Mouse (Mus musculus) forebrain, embryonic 14.5 days (tissue): ENCODE measurements at regions not wholly inside any gene's neighbourhood (a gene's known extent, or its start where the extent isn't known, plus 50 kb on each side); places are given as distances from the start of the nearest gene placed in this dataset.

Experiments used
- ATAC-seq: fragments of 200-750 bp; cut with Nextera tagmentation; 2 replicates; pipeline ENCODE4 v1.8.0; 2017; ENCODE audit warnings: mild to moderate bottlenecking, moderate library complexity
- DNase-seq: peaks from one replicate; pipeline ENCODE4 v3.0.0-alpha.2; 2015; ENCODE audit warnings: low spot score
- H3K27ac ChIP-seq: fragments of 300-500 bp; sonication (generic); 2 replicates; pipeline ENCODE4 v1.5.1; 2014; ENCODE audit warnings: low read depth, mild to moderate bottlenecking, control low read depth, low read length, moderate library complexity
- H3K27me3 ChIP-seq: fragments of 300-500 bp; sonication (generic); replicated peaks from 2 replicates; pipeline ENCODE4 v1.6.1; 2014; ENCODE audit warnings: low read length, control low read depth, mixed read lengths; ENCODE audit not compliant: control insufficient read depth, insufficient read depth
- H3K36me3 ChIP-seq: fragments of 300-500 bp; sonication (generic); 2 replicates; pipeline ENCODE4 v1.6.1; 2014; ENCODE audit warnings: low read length, control low read depth; ENCODE audit not compliant: control insufficient read depth, insufficient read depth
- H3K4me1 ChIP-seq: fragments of 300-500 bp; sonication (generic); 2 replicates; pipeline ENCODE4 v1.6.1; 2014; ENCODE audit warnings: antibody characterized with exemption, low read length, control low read depth; ENCODE audit not compliant: control insufficient read depth, insufficient read depth
- H3K4me2 ChIP-seq: fragments of 300-500 bp; sonication (generic); 2 replicates; pipeline ENCODE4 v1.6.1; 2014; ENCODE audit warnings: mild to moderate bottlenecking, control low read depth, low read length
- H3K4me3 ChIP-seq: fragments of 300-500 bp; sonication (generic); 2 replicates; pipeline ENCODE4 v1.5.1; 2014; ENCODE audit warnings: low read depth, low read length, control low read depth
- H3K9ac ChIP-seq: fragments of 300-500 bp; sonication (generic); 2 replicates; pipeline ENCODE4 v1.6.1; 2014; ENCODE audit warnings: mild to moderate bottlenecking, low read length, control low read depth, moderate library complexity
- H3K9me3 ChIP-seq: fragments of 300-500 bp; sonication (generic); replicated peaks from 2 replicates; pipeline ENCODE4 v1.6.1; 2016; ENCODE audit warnings: low read length, control low read depth, mixed read lengths; ENCODE audit not compliant: control insufficient read depth
- WGBS: fragments of 180-500 bp; shearing (Covaris S2); extraction: QIAGEN DNeasy Blood & Tissue Kit; methylation state at CpG from one replicate; pipeline ENCODE4 v1.1.7; 2014; 5-methylcytosine and 5-hydroxymethylcytosine counted together

DNA sequence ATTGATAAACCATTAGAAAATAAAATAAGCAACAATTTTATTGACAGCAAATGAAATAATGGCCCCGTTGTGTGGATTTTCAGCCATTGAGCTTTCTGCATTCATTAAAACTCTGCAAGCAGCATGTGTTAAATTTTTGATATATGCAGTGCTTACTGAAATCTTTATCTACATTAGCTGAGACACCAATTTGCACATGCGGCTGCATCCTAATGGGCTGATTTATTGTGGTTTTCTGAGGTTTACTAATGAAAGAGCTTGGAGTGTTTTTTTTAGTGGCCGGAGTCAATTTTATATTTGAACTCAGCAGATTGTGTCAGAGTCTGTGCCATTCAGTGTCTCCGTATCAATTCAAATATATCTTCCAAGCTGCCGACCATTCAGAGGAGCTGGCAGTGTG, 653.3 kb upstream of the Tbl1xr1 start:
- Histone ChIP-seq H3K4me1 (peaks cover 16% of the 10 kb centered on the region), H3K27ac (no peak overlapping the region), H3K27me3 (no peaks in the 10 kb centered on the region), H3K4me2 (no peak overlapping the region), H3K9ac (no peak overlapping the region), H3K4me3 (no peak overlapping the region), H3K36me3 (no peaks in the 10 kb centered on the region), H3K9me3 (no peaks in the 10 kb centered on the region)
- ATAC-seq (peak; percentile 45; the same call in 1 of the 2 replicates), DNase-seq (peak; percentile 45)
- WGBS, result 37% methylated on average over 5 of the region's 5 CpGs

DNA sequence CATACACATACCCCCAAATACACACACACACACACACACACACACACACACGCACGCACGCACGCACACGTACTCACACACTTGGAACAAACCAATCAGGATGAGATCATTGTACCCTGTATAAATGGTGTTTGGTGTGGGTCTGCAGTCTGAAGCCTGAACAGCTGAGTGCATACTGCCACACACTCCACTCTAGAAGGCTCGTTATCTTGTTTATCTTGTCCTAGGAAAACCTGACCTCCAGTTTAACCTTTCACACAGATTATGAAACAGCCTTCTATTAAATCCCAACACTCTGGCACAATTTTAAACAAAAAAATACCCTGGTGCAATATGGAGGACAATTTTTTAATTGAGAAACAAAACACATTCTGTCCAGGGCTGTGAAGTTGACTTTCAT, 649.9 kb upstream of the Tbl1xr1 start:
- no peaks in the 10 kb centered on the region for H3K27me3 ChIP-seq
- H3K27ac ChIP-seq, result no peak overlapping the region
- peaks cover 17% of the 10 kb centered on the region for H3K4me1 ChIP-seq
- no peak overlapping the region for H3K4me2 ChIP-seq
- no peak overlapping the region for H3K4me3 ChIP-seq
- H3K9me3 ChIP-seq, result no peaks in the 10 kb centered on the region
- H3K36me3 ChIP-seq, result no peaks in the 10 kb centered on the region
- DNase-seq (no peak), ATAC-seq (no peak)
- 70% methylated on average over 6 of the region's 6 CpGs for WGBS
- no peak overlapping the region for H3K9ac ChIP-seq

DNA sequence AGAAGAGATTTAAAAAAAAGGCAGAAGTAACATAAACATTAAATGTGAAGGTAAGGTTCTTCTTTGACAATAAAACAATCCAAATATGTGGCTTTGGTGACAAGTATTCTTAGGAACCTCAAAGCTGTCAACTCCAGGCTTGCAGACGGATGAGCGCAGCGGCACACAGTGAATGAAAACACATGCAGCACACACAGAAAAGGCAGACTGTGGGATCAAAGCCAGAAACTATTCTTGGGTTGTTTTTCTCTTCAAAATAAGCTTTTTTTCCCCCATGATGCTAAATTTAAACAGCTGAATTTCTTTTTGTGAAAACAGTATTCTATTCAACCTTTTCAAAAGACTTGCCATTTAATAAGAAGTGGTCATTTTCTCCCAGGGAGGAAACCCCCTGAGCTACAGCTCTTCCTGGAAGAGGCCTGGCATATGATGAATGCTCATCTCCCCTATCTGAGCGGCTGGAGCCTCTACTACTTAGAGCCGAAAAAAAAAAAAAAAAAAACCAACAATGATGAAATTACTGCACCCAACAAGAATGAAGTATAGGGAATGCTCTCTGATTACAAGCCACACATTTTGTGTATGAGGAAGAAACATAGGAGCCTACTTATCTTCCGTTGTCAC, 648.9 kb upstream of the Tbl1xr1 start:
- Histone ChIP-seq H3K27ac (no peak overlapping the region; the same call in 1 of the 2 replicates), H3K4me2 (no peak overlapping the region), H3K36me3 (no peaks in the 10 kb centered on the region), H3K9me3 (no peaks in the 10 kb centered on the region), H3K9ac (no peak overlapping the region), H3K27me3 (no peaks in the 10 kb centered on the region), H3K4me3 (no peak overlapping the region), H3K4me1 (peaks cover 17% of the 10 kb centered on the region)
- WGBS, result 40% methylated on average over 6 of the region's 6 CpGs
- peak; percentile 52; the same call in 1 of the 2 replicates for ATAC-seq
- DNase-seq, result peak; percentile 77

DNA sequence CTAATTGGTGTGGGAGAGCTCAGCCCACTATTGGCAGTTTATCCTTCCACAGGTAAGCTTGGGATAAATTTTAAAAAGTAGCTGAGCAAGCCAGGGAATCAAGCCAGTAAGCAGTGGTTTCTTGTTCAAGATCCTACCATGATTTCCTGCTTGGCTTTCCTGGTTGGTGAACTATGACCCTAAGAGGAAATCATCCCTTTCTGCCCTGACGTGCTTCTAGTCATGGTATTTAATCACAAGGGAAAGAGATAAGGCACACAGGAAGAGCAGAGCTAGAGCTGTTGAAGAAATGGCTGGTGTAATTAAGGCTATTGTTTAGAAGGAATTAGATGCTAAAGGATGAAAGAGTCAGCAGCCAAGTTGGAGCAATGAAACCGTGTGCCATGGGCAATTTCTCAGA, 648.3 kb upstream of the Tbl1xr1 start:
- 53% methylated on average over 2 of the region's 2 CpGs for WGBS
- DNase-seq, result no peak
- peaks cover 16% of the 10 kb centered on the region for H3K4me1 ChIP-seq
- no peaks in the 10 kb centered on the region for H3K36me3 ChIP-seq
- no peaks in the 10 kb centered on the region for H3K27me3 ChIP-seq
- H3K4me2 ChIP-seq, result no peak overlapping the region
- H3K9ac ChIP-seq, result no peak overlapping the region
- H3K4me3 ChIP-seq, result no peak overlapping the region
- no peak for ATAC-seq
- H3K27ac ChIP-seq, result no peak overlapping the region; the same call in 1 of the 2 replicates
- H3K9me3 ChIP-seq, result no peaks in the 10 kb centered on the region

DNA sequence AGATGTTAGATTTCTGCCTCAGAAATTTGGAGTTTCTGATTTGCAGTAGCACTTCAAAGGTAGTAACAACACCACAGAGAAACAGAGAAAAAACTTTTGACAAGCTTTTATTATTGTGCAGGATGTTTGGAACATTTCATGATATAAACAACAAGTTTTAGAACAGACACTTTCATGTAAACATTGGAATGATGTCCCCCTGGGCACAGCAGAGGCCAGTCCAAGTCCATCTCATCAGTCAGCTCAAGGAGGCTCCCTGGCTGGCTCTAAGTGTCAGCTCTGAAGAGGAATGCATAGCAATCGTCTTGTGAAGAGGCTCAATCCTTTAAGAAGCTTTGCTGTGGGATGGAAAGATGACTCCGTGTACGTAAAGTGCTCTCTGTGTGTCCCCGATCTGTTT, 612.2 kb upstream of the Tbl1xr1 start:
- no peaks in the 10 kb centered on the region for H3K4me1 ChIP-seq
- H3K27me3 ChIP-seq, result no peaks in the 10 kb centered on the region
- no peak overlapping the region for H3K27ac ChIP-seq
- no peaks in the 10 kb centered on the region for H3K36me3 ChIP-seq
- H3K4me3 ChIP-seq, result no peak overlapping the region
- H3K9me3 ChIP-seq, result no peaks in the 10 kb centered on the region
- no peak for DNase-seq
- no peak overlapping the region for H3K4me2 ChIP-seq
- ATAC-seq, result no peak
- WGBS, result 61% methylated on average over 4 of the region's 4 CpGs
- H3K9ac ChIP-seq, result no peak overlapping the region

DNA sequence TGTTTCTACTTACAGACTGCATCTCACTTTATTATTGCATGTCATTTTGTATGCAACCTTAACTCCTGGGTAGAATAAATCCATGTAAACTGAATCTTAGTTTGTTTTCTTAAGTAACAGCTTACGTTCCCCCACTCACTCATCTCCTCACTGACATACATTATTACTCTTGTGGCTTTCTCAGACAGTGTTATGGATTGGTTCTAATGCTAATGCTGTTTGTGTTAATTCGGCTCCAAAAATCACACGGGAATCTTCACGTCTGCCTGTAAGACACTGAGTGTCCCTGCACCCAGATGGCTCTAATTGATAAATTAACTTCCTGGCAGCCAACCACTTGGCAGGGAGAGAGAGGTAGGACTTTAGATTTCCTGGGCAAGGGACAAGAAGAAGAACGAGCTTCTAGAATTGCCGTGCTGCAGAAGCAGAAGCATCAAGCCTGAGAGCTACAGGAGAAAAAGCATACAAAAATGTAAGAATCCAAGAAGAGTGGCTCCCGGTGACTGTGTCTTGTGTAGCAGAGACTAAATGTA, 610.3 kb upstream of the Tbl1xr1 start:
- no peak overlapping the region for H3K27ac ChIP-seq

DNA sequence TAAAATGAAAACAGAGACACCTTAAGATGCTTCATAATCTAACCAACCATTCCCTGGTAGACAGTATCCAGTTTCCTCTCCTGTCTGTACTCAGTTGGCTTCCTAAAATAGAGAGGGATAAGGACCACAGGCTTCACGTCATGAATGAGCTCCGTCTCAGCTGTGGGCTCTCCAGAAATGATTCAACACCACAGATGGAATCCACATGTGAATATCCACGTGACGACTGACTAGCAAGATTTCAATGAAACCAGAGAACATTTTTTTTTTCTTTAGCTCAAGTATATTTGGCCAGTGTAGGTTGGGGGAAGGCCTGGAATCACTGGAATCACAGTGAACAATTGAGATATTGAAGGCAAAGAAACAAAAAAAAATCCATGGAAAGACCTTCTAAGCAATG, 599.1 kb upstream of the Tbl1xr1 start:
- Histone ChIP-seq H3K27me3 (no peaks in the 10 kb centered on the region), H3K9ac (no peak overlapping the region), H3K36me3 (no peaks in the 10 kb centered on the region), H3K4me2 (no peak overlapping the region), H3K4me1 (peaks cover 8% of the 10 kb centered on the region), H3K27ac (no peak overlapping the region), H3K4me3 (no peak overlapping the region), H3K9me3 (no peaks in the 10 kb centered on the region)
- no peak for DNase-seq
- ATAC-seq, result no peak
- 71% methylated on average over 4 of the region's 4 CpGs for WGBS

More for the DNA sequence above, 610.3 kb upstream of the Tbl1xr1 start:
- ATAC-seq, result peak; percentile 40; the same call in 1 of the 2 replicates
- no peak overlapping the region for H3K9ac ChIP-seq
- no peaks in the 10 kb centered on the region for H3K36me3 ChIP-seq
- no peak overlapping the region for H3K4me3 ChIP-seq
- 58% methylated on average over 7 of the region's 7 CpGs for WGBS
- DNase-seq, result peak; percentile 50
- H3K4me1 ChIP-seq, result no peaks in the 10 kb centered on the region
- H3K9me3 ChIP-seq, result no peaks in the 10 kb centered on the region
- 0 out of 2 replicates have a peak overlapping the region, but pooled peaks have one; percentile 7 for H3K4me2 ChIP-seq
- no peaks in the 10 kb centered on the region for H3K27me3 ChIP-seq

DNA sequence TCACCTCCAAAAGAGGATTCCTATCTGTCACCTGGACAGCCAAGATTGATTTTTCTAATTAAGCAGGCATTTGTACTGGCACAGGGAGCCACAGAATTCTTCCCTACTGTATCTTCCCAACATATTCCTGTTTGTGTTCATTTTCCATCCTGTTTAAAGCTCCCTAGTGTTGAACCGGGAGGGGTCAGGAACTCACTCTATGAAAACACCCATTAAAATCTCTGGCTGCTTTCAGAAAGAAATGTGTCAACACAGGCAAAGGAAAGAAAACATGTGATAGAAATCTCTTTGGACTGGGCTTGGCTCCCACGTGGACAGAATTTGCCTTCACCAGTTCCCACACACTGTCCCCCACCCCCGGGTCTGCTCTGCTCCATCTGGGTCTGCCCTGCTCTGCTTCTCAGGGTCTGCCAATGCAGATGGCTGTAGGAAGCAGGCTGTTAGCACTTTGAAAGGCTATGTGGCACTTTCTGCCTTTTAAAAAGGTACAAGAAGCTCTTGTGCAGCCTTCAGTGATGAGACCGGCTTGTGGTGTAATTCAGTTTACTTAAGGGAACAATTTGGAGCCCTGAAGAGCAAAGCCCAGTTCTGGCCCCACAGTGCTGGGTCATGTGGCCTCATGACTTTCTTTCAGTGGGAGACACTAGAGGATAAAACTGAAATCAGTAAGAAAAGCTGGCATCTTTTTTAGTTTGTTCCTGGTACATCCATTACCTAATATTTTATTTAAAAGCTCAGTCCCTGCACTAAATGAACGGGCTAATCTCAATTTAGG, 597.2 kb upstream of the Tbl1xr1 start:
- Histone ChIP-seq H3K36me3 (no peaks in the 10 kb centered on the region), H3K4me2 (no peak overlapping the region), H3K9ac (no peak overlapping the region), H3K27ac (no peak overlapping the region), H3K9me3 (no peaks in the 10 kb centered on the region), H3K4me3 (no peak overlapping the region), H3K27me3 (no peaks in the 10 kb centered on the region), H3K4me1 (peaks cover 8% of the 10 kb centered on the region)
- 14% methylated on average over 5 of the region's 5 CpGs for WGBS
- ATAC-seq, result peak; percentile 96
- DNase-seq, result peak; percentile 74

DNA sequence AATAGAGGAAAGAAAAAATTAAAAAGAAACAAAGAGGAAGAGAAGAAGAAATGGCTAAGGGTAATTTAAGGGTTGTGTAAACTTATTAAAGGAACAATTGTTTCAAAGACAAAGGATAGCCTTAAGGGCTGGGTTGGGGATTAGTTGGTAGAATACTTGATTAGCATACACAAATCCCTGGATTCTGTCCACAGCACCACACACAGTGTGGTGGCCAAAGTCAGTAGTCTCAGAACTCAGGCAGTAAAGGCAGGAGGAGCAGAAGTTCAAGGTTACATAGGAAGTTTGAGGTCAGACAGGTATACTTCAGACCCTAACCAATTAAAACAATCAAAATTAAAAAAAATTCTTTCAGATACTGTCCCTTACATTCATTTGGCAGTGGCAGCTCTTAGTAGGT, 596.6 kb upstream of the Tbl1xr1 start:
- H3K9ac ChIP-seq, result no peak overlapping the region
- no peaks in the 10 kb centered on the region for H3K9me3 ChIP-seq
- DNase-seq (no peak), ATAC-seq (no peak)
- H3K4me2 ChIP-seq, result no peak overlapping the region
- no peak overlapping the region for H3K27ac ChIP-seq
- no peak overlapping the region for H3K4me3 ChIP-seq
- peaks cover 8% of the 10 kb centered on the region for H3K4me1 ChIP-seq
- H3K36me3 ChIP-seq, result no peaks in the 10 kb centered on the region
- H3K27me3 ChIP-seq, result no peaks in the 10 kb centered on the region
